Mouse (Mus musculus): Measurements from ENCODE around the gene Srd5a1.

- no peak for TF ChIP-seq MAX (IDR thresholded peaks at IDR 0.05)
- TF ChIP-seq CTCF (IDR thresholded peaks at IDR 0.05; ENCODE audit: control insufficient read depth, insufficient read depth, insufficient read length): no peak
- no peak for TF ChIP-seq USF1 (IDR thresholded peaks at IDR 0.05; ENCODE audit: low read depth)
- no peak for TF ChIP-seq MYOD1 (IDR thresholded peaks at IDR 0.05; ENCODE audit: control insufficient read depth, insufficient read length, low read depth)
- no peak for TF ChIP-seq CEBPB (IDR thresholded peaks at IDR 0.05; ENCODE audit: low read depth)
Observed at GRCm38 (mm10) chr13:69541209-69541608, 70.0 kb downstream of the Srd5a1 start.
